Mouse (Mus musculus): ENCODE measurements around the gene Snx17. TPM values are rescaled to one million over a fixed set of nuclear protein-coding genes. Genes with fewer than 3 reads are reported as not detected.
A peak's percentile ranks its signal among the peaks of the same experiment; 100 is the strongest.

The Snx17 gene
- polyA plus RNA-seq, 1 experiment from 2014 or later: 141 TPM

DNA sequence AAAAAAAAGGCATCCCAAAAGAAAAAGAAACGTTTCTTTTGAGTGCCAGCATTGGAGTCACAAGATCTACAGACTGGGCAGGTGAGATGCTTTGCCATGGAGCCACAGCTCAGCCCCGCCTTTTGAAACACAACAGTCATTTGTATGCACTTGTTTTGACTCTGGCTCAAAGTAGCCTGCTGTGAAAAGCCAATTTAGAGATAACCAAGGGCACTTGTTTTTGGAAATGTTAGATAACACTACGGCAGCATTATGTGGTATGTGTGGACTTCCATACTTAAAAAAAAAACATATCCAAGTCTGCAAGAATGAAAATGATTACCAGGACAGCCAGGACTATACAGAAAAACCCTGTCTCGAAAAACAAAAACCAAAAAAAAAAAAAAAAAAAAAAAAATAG lies 9.3 kb upstream of the Snx17 start:
- no peak for ATAC-seq (ENCODE audit: insufficient number of reproducible peaks, low FRiP score, low TSS enrichment, low read depth)
- Histone ChIP-seq H3K4me3 (no peak overlapping the region), H3K9ac (no peak overlapping the region), H3K4me2 (no peak overlapping the region), H3K4me1 (0 out of 2 replicates have a peak, but pooled peaks cover 4% of the 10 kb centered on the region), H3K9me3 (no peaks in the 10 kb centered on the region), H3K27ac (no peak overlapping the region), H3K36me3 (peaks cover 20% of the 10 kb centered on the region), H3K27me3 (no peaks in the 10 kb centered on the region)
- WGBS: 55% methylated on average over 4 of the region's 4 CpGs

DNA sequence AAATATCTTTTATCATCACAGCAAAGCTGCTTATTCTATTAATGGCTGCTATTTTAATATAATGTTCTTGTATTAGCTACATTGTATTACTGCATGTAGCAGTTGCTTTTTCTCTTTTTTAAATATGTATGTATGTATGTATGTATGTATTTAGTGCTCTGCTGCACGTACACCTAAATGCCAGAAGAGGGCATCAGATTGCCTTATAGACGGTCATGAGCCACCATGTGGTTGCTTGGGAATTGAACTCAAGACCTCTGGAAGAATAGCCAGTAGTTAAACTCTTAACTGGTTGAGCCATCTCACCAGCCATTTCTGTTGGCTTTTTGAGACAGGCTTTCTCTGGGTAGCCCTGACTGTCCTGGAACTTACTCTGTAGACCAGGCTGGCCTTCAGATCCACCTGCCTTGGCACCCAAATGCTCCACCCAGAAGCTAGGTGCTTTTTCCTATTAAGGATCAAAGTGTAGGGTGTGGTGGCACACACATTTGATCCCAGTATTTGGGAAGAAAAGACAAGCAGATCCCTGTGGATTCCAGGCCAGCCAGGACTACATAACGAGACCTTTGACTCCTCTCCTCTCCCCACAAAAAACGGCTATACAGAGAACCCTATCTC lies 4.7 kb upstream of the Snx17 start:
- WGBS: 77% methylated on average over 4 of the region's 4 CpGs
- Histone ChIP-seq H3K27me3 (no peaks in the 10 kb centered on the region), H3K27ac (no peak overlapping the region), H3K4me1 (peaks cover 4% of the 10 kb centered on the region), H3K36me3 (peaks cover 44% of the 10 kb centered on the region), H3K9me3 (no peaks in the 10 kb centered on the region), H3K4me2 (no peak overlapping the region), H3K9ac (no peak overlapping the region), H3K4me3 (no peak overlapping the region)
- ATAC-seq (ENCODE audit: insufficient number of reproducible peaks, low FRiP score, low TSS enrichment, low read depth): no peak

GRCm38 (mm10) chr5:31190201-31190600 lies 2.8 kb upstream of the Snx17 start:
- H3K4me2 ChIP-seq: no peak overlapping the region
- no peak overlapping the region for H3K27ac ChIP-seq
- no peak overlapping the region for H3K4me3 ChIP-seq
- no peaks in the 10 kb centered on the region for H3K27me3 ChIP-seq
- H3K4me1 ChIP-seq: peaks cover 16% of the 10 kb centered on the region
- H3K9ac ChIP-seq: no peak overlapping the region
- 91% methylated on average over 9 of the region's 9 CpGs for WGBS
- peaks cover 52% of the 10 kb centered on the region for H3K36me3 ChIP-seq
- H3K9me3 ChIP-seq: no peaks in the 10 kb centered on the region
- no peak for ATAC-seq (ENCODE audit: insufficient number of reproducible peaks, low FRiP score, low TSS enrichment, low read depth)

- peak overlapping the region; percentile 88 for H3K27ac ChIP-seq
- WGBS: 10% methylated on average over 42 of the region's 42 CpGs
- H3K4me3 ChIP-seq: peak overlapping the region; percentile 65
- no peaks in the 10 kb centered on the region for H3K27me3 ChIP-seq
- H3K4me1 ChIP-seq: peaks cover 16% of the 10 kb centered on the region
- no peak; the same call in none of the 2 replicates for ATAC-seq (ENCODE audit: insufficient number of reproducible peaks, low FRiP score, low TSS enrichment, low read depth)
- H3K9ac ChIP-seq: peak overlapping the region; percentile 72
- H3K9me3 ChIP-seq: no peaks in the 10 kb centered on the region
- H3K4me2 ChIP-seq: peak overlapping the region; percentile 61
- peaks cover 67% of the 10 kb centered on the region for H3K36me3 ChIP-seq
Measured at GRCm38 (mm10) chr5:31192045-31192938, 735 bp upstream of the Snx17 start.

DNA sequence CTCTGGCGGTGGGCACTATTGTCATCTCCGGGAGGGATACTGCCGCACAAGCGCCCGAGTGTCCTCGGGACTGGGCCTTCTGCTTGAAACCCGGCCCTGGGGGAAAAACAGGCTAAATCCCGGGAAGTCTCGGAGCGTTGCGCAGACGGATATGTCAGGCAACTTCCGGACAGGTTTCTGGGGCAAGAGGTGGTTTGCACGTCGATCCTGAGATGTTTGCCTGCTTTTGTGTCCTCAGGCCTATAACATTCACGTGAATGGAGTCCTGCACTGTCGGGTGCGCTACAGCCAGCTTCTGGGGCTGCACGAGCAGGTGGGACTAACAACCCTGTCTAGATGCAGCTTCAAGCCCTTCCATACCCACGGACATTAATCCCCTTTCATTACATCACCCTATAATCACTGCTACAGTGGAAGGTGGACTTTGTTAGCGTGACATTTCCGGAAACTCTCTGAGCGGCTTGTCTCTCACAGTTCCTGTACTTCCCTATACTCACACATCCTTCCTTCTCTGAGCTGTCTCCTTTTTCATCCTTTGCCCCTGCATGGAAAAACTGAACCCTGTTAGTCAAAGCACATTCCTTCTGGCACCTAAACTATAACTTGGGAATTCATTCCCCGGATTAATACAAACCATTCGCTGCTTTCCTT lies 729 bp downstream of the Snx17 start:
- H3K9ac ChIP-seq: peak overlapping the region; percentile 82
- H3K4me3 ChIP-seq: peak overlapping the region; percentile 65
- no peak for ATAC-seq (ENCODE audit: insufficient number of reproducible peaks, low FRiP score, low TSS enrichment, low read depth)
- WGBS: 12% methylated on average over 25 of the region's 25 CpGs
- H3K27ac ChIP-seq: peak overlapping the region; percentile 92
- H3K36me3 ChIP-seq: peaks cover 67% of the 10 kb centered on the region
- H3K4me1 ChIP-seq: peaks cover 19% of the 10 kb centered on the region
- H3K9me3 ChIP-seq: no peaks in the 10 kb centered on the region
- no peaks in the 10 kb centered on the region for H3K27me3 ChIP-seq
- H3K4me2 ChIP-seq: peak overlapping the region; percentile 72

- H3K9ac ChIP-seq: no peak overlapping the region
Measured at GRCm38 (mm10) chr5:31194486-31195485, 1.8 kb downstream of the Snx17 start.

DNA sequence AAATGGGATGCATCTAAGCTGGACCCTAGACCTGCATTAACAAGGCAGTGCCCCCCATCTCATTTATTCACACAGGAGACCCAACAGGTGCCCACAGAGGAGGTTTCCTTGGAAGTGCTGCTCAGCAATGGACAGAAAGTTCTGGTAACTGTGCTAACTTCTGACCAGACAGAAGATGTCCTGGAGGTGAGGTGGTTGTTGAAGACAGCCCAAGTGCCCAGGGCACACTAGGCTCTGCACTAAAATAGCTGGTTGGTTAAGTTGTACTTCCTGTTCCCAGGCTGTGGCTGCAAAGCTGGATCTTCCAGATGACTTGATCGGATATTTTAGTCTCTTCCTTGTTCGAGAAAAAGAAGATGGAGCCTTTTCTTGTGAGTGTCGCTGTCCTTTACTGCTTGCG lies 2.6 kb downstream of the Snx17 start:
- 89% methylated on average over 4 of the region's 4 CpGs for WGBS
- Histone ChIP-seq H3K4me1 (peaks cover 29% of the 10 kb centered on the region), H3K9ac (no peak overlapping the region), H3K27ac (no peak overlapping the region), H3K36me3 (peaks cover 69% of the 10 kb centered on the region), H3K4me3 (no peak overlapping the region), H3K27me3 (no peaks in the 10 kb centered on the region), H3K9me3 (peaks cover 5% of the 10 kb centered on the region; the same call in 1 of the 2 replicates), H3K4me2 (no peak overlapping the region)
- no peak for ATAC-seq (ENCODE audit: insufficient number of reproducible peaks, low FRiP score, low TSS enrichment, low read depth)

More at GRCm38 (mm10) chr5:31194486-31195485, 1.8 kb downstream of the Snx17 start:
- no peak overlapping the region; the same call in 1 of the 2 replicates for H3K4me3 ChIP-seq
- H3K4me1 ChIP-seq: peaks cover 22% of the 10 kb centered on the region
- 89% methylated on average over 16 of the region's 16 CpGs for WGBS
- H3K27ac ChIP-seq: no peak overlapping the region
- H3K27me3 ChIP-seq: no peaks in the 10 kb centered on the region
- peak overlapping the region; percentile 72 for H3K4me2 ChIP-seq
- no peaks in the 10 kb centered on the region for H3K9me3 ChIP-seq
- no peak for ATAC-seq (ENCODE audit: insufficient number of reproducible peaks, low FRiP score, low TSS enrichment, low read depth)
- H3K36me3 ChIP-seq: peaks cover 70% of the 10 kb centered on the region

- Histone ChIP-seq H3K9me3 (peaks cover 5% of the 10 kb centered on the region; the same call in 1 of the 2 replicates), H3K27ac (no peak overlapping the region), H3K36me3 (peaks cover 64% of the 10 kb centered on the region), H3K27me3 (no peaks in the 10 kb centered on the region), H3K4me3 (no peak overlapping the region), H3K4me2 (no peak overlapping the region), H3K4me1 (peaks cover 35% of the 10 kb centered on the region), H3K9ac (no peak overlapping the region)
- ATAC-seq (ENCODE audit: insufficient number of reproducible peaks, low FRiP score, low TSS enrichment, low read depth): no peak
- WGBS: 86% methylated on average over 10 of the region's 10 CpGs
Measured at GRCm38 (mm10) chr5:31196207-31196606, 3.2 kb downstream of the Snx17 start.

DNA sequence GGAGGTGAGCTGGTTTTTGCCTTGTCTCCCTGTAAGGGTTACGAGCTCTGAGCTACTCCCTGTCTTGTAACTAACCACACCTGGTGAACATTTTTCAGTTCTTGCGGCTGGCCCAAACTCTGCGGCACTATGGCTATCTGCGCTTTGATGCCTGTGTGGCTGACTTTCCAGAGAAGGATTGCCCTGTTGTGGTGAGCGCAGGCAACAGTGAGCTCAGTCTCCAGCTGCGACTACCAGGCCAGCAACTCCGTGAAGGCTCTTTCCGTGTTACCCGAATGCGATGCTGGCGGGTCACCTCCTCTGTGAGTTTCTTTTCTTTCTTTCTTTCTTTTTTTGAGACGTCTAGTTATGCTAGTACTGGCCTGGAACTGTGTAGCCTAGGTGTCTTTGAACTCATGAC lies 4.0 kb downstream of the Snx17 start:
- Histone ChIP-seq H3K4me2 (no peak overlapping the region), H3K4me1 (peaks cover 35% of the 10 kb centered on the region), H3K9me3 (peaks cover 5% of the 10 kb centered on the region; the same call in 1 of the 2 replicates), H3K36me3 (peaks cover 62% of the 10 kb centered on the region), H3K4me3 (no peak overlapping the region), H3K27ac (no peak overlapping the region), H3K9ac (no peak overlapping the region), H3K27me3 (no peaks in the 10 kb centered on the region)
- WGBS: 92% methylated on average over 12 of the region's 12 CpGs
- ATAC-seq (ENCODE audit: insufficient number of reproducible peaks, low FRiP score, low TSS enrichment, low read depth): no peak

DNA sequence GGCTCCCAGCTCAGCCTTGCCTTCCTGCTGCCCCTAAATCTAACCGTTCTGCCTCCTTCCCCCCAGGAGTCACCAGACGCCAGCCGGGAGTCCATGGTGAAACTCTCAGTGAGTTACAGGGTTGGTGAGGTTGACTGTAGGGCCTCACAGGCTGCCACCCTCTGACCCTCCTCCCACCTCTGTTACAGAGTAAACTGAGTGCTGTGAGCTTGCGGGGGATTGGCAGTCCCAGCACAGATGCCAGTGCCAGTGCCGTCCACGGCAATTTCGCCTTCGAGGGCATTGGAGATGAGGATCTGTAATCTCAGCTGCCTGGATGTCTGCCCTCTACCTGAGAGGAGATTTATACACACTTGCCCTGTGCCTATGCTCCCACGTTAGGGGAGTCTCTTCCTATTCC lies 5.1 kb downstream of the Snx17 start:
- Histone ChIP-seq H3K36me3 (peaks cover 67% of the 10 kb centered on the region), H3K4me1 (peaks cover 42% of the 10 kb centered on the region), H3K4me3 (no peak overlapping the region), H3K4me2 (no peak overlapping the region), H3K9me3 (peaks cover 5% of the 10 kb centered on the region; the same call in 1 of the 2 replicates), H3K27me3 (no peaks in the 10 kb centered on the region), H3K9ac (no peak overlapping the region), H3K27ac (no peak overlapping the region)
- 78% methylated on average over 9 of the region's 9 CpGs for WGBS
- ATAC-seq (ENCODE audit: insufficient number of reproducible peaks, low FRiP score, low TSS enrichment, low read depth): no peak
